ENCODE assay signal across 7 mouse cellular contexts in genomic region chr7:83584639-83585471, GRCm38 (mm10). TPM values are rescaled to one million over a fixed set of nuclear protein-coding genes. Genes with fewer than 3 reads are reported as not detected.
A peak's percentile ranks its signal among the peaks of the same experiment; 100 is the strongest.
DNase-seq lines count a peak whose midpoint lies in the region; ATAC-seq lines count a peak whose summit lies in the region.

TSS of gene Tmc3 (plus strand) at chr7:83584927.

- peak; percentile 94 for ATAC-seq in erythroblast, adult 5-6 weeks (replicated peaks; ENCODE audit: low FRiP score, poor library complexity, severe bottlenecking)

- intact Hi-C loops in heart, postnatal 14 days (cut with DNase I), result no loop called here

- peak; percentile 46 for DNase-seq in Muller cell, postnatal 12 days (ENCODE audit: inconsistent ontology term)
- peak; percentile 67 for DNase-seq in adrenal gland, postnatal 10 days
- peak; percentile 57 to 74 for DNase-seq in heart, postnatal 14 days
- peak; percentile 43 to 46 for DNase-seq in layer of hippocampus, postnatal 10 days (ENCODE audit: low spot score in 2 of 2)
- peak; percentile 21 for DNase-seq in mesoderm, embryonic 11.5 days (ENCODE audit: low read depth, low spot score)
- DNase-seq in telencephalon, adult 2 months (ENCODE audit: low read depth, low spot score), result peak; percentile 84

RNA-seq across cellular contexts. Expression of gene Tmc3, which starts in this region (rescaled TPM):
- total RNA-seq in adrenal gland, postnatal 10 days (2021), result 1 to 10 TPM in 1 of 2 experiments, under 1 TPM in 1; 0.72 to 1.5 TPM
- 2.9 and 10.2 TPM in 2 replicates for total RNA-seq in erythroblast, adult 5-6 weeks (2015; ENCODE audit: low replicate concordance)
- 8.8 and 12.2 TPM in 2 replicates for total RNA-seq in erythroblast, adult 5-6 weeks (2017; ENCODE audit: low replicate concordance)
- total RNA-seq in heart, postnatal 14 days (2021), result under 1 TPM; 0.33 to 0.59 TPM
- total RNA-seq in layer of hippocampus, postnatal 10 days (2021), result under 1 TPM; 0.18 to 0.55 TPM

Comparison
In these comparisons a context has a peak if more than half of its experiments do, and no peak if none do; other contexts are left out.
1. Peak in every context shown above with its lines: DNase-seq and ATAC-seq.
2. Peak in DNase-seq in heart, postnatal 14 days; RNA of the gene not detected or under 1 TPM.
3. Peak in DNase-seq in layer of hippocampus, postnatal 10 days; RNA of the gene not detected or under 1 TPM.
4. DNase-seq: peak in every context shown above with its lines; median percentile 84 in telencephalon, adult 2 months; 67 in adrenal gland, postnatal 10 days; 66 in heart, postnatal 14 days; 46 in Muller cell, postnatal 12 days; 44 in layer of hippocampus, postnatal 10 days; 21 in mesoderm, embryonic 11.5 days.